Mouse (Mus musculus): ENCODE measurements around the gene Sec1. TPM values are rescaled to one million over a fixed set of nuclear protein-coding genes. Genes with fewer than 3 reads are reported as not detected.

Sec1 gene
- polyA plus RNA-seq, 1 experiment from 2014 or later = 0.24 TPM

- no peak overlapping the region for H3K27ac ChIP-seq (ENCODE audit: low read depth, low read length)
- H3K4me1 ChIP-seq (ENCODE audit: control insufficient read depth, insufficient read depth, low read length) = peaks cover 37% of the 10 kb centered on the region
- 94% methylated on average over 20 of the region's 20 CpGs for WGBS (ENCODE audit: insufficient replicate concordance)
- no peak overlapping the region for H3K4me2 ChIP-seq
- no peak overlapping the region for H3K9ac ChIP-seq (ENCODE audit: low read depth, low read length)
- no peaks in the 10 kb centered on the region for H3K9me3 ChIP-seq (replicated peaks; ENCODE audit: control insufficient read depth, low read length)
- ATAC-seq (replicated peaks; ENCODE audit: insufficient number of reproducible peaks, low FRiP score, low TSS enrichment) = no peak
- no peak overlapping the region for H3K4me3 ChIP-seq (ENCODE audit: low read depth, low read length)
- H3K36me3 ChIP-seq (ENCODE audit: control insufficient read depth, insufficient read depth, low read length) = peaks cover 23% of the 10 kb centered on the region
- no peaks in the 10 kb centered on the region for H3K27me3 ChIP-seq (ENCODE audit: control insufficient read depth, insufficient read depth, low read length)
Measured at GRCm38 (mm10) chr7:45710477-45711191, 16.4 kb upstream of the Sec1 start.

DNA sequence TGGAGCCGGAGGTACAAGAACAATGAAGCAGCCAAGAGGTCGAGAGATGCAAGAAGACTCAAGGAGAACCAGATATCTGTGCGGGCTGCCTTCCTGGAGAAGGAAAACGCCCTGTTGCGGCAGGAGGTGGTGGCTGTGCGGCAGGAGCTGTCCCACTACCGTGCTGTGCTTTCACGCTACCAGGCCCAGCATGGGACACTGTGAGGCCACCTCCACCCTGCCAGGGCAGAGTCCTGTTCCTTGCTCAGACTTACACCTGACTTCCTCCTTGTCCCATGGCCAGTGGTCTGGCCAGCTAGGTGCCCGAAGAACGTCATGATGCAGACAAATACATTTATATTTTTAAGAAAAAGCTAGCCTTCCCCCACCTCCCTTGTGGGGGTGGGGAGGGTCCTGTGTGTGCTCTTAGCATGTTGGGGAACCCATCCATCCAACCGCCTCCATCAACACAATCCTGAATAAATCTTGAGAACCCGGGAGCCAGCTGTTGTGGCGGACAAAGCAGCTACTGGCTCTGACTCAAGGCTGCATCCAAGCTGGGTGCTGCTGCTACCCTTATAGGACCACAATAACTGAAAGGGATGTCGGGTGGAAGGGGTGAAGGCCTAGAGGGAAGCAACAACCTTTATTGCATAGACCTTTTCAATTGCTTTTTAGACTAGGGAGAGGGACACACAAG, 15.6 kb upstream of the Sec1 start:
- 76% methylated on average over 14 of the region's 14 CpGs for WGBS (ENCODE audit: insufficient replicate concordance)
- ATAC-seq (replicated peaks; ENCODE audit: insufficient number of reproducible peaks, low FRiP score, low TSS enrichment) = no peak
- Histone ChIP-seq H3K4me1 (ENCODE audit: control insufficient read depth, insufficient read depth, low read length) (peaks cover 34% of the 10 kb centered on the region), H3K4me2 (no peak overlapping the region), H3K9me3 (replicated peaks; ENCODE audit: control insufficient read depth, low read length) (no peaks in the 10 kb centered on the region), H3K27ac (ENCODE audit: low read depth, low read length) (no peak overlapping the region), H3K27me3 (ENCODE audit: control insufficient read depth, insufficient read depth, low read length) (no peaks in the 10 kb centered on the region), H3K9ac (ENCODE audit: low read depth, low read length) (no peak overlapping the region), H3K4me3 (ENCODE audit: low read depth, low read length) (no peak overlapping the region), H3K36me3 (ENCODE audit: control insufficient read depth, insufficient read depth, low read length) (peaks cover 23% of the 10 kb centered on the region)

- Histone ChIP-seq H3K4me3 (ENCODE audit: low read depth, low read length) (no peak overlapping the region), H3K27ac (ENCODE audit: low read depth, low read length) (no peak overlapping the region), H3K9me3 (replicated peaks; ENCODE audit: control insufficient read depth, low read length) (no peaks in the 10 kb centered on the region), H3K4me1 (ENCODE audit: control insufficient read depth, insufficient read depth, low read length) (peaks cover 29% of the 10 kb centered on the region), H3K4me2 (no peak overlapping the region), H3K9ac (ENCODE audit: low read depth, low read length) (no peak overlapping the region), H3K27me3 (ENCODE audit: control insufficient read depth, insufficient read depth, low read length) (no peaks in the 10 kb centered on the region), H3K36me3 (ENCODE audit: control insufficient read depth, insufficient read depth, low read length) (peaks cover 23% of the 10 kb centered on the region)
- WGBS (ENCODE audit: insufficient replicate concordance) = 46% methylated on average over 6 of the region's 6 CpGs
- ATAC-seq (replicated peaks; ENCODE audit: insufficient number of reproducible peaks, low FRiP score, low TSS enrichment) = no peak
Measured at GRCm38 (mm10) chr7:45709036-45709435, 14.8 kb upstream of the Sec1 start.

DNA sequence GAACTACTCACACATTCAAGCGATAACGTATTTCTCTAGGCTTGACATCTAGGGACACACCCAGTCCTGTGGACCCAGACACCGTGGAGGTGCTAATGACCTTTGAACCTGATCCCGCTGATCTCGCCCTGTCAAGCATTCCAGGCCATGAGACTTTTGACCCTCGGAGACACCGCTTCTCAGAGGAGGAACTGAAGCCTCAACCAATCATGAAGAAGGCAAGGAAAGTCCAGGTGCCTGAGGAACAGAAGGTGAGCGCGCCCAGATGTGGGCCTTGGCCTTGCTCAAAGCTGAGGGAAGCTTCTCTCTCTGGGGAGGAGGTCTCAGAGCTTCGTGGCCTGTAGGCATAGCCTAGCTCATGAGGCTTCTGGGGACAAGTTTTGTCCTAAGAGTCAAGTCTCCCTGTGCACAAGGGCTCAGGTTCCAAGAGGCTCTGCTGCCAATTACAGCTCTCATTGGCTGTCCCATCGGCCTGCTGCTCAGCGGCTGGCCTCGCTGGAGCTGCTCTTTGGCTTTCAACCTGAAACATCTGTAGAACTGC, 14.1 kb upstream of the Sec1 start:
- Histone ChIP-seq H3K9ac (ENCODE audit: low read depth, low read length) (no peak overlapping the region; the same call in 1 of the 2 replicates), H3K4me2 (peak overlapping the region; percentile 97), H3K36me3 (ENCODE audit: control insufficient read depth, insufficient read depth, low read length) (peaks cover 22% of the 10 kb centered on the region), H3K4me1 (ENCODE audit: control insufficient read depth, insufficient read depth, low read length) (peaks cover 33% of the 10 kb centered on the region), H3K27ac (ENCODE audit: low read depth, low read length) (no peak overlapping the region), H3K9me3 (replicated peaks; ENCODE audit: control insufficient read depth, low read length) (no peaks in the 10 kb centered on the region), H3K27me3 (ENCODE audit: control insufficient read depth, insufficient read depth, low read length) (no peaks in the 10 kb centered on the region), H3K4me3 (ENCODE audit: low read depth, low read length) (no peak overlapping the region)
- no peak for ATAC-seq (replicated peaks; ENCODE audit: insufficient number of reproducible peaks, low FRiP score, low TSS enrichment)
- 43% methylated on average over 13 of the region's 13 CpGs for WGBS (ENCODE audit: insufficient replicate concordance)

DNA sequence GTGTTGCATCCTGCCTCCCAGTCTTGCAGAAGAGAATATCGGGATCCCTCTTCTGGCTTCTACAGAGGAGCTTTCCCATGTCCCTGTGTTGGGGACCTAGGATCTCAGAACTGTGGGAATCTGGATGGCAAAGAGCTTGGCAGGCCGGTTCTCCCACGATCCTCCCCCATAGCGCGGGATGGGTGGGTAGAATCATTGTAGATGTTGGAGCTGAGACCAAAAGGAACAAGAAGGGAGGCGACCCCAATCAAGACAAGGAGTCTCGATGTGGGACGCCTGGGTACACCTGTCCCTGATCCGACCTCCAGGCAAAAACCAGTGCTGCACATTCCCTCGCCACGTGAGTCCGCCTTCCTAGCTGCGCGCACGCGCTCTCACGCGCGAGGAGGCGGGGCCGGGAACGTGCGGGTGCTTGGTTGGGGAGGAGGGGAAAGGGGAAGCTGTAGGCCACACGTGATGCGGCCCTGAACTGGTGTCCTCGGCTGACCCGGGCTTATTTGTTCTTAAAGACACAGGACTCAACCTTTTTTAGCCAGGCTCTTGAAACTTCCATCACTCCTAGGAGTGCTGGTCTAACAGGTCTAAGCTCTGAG, 13.3 kb upstream of the Sec1 start:
- ATAC-seq (replicated peaks; ENCODE audit: insufficient number of reproducible peaks, low FRiP score, low TSS enrichment) = no peak
- 0% methylated on average over 27 of the region's 27 CpGs for WGBS (ENCODE audit: insufficient replicate concordance)
- peak overlapping the region; percentile 47; the same call in 1 of the 2 replicates for H3K9ac ChIP-seq (ENCODE audit: low read depth, low read length)

DNA sequence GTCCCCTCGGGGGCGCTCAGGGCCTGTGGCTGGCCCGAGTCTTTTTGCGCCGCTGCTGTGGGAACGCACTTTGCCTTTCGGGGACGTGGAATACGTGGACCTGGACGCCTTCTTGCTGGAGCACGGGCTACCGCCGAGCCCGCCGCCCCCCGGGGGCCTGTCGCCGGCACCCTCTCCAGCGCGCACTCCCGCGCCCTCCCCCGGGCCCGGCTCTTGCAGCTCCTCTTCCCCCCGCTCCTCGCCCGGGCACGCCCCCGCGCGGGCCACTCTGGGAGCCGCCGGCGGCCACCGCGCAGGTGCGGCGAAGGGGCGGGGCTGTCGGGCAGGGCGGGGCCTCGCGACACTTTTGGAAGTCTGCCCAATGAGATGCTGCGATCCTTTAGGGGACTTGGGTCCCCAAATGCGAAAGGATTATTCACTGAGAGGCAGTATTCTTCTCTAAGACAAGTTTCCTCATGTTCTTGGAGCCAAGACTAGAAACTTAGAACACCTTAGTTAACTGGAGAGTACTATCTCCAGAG, 12.6 kb upstream of the Sec1 start:
- H3K27ac ChIP-seq (ENCODE audit: low read depth, low read length) = peak overlapping the region; percentile 77
- ATAC-seq (replicated peaks; ENCODE audit: insufficient number of reproducible peaks, low FRiP score, low TSS enrichment) = peak; percentile 29; the same call in 1 of the 2 replicates
- peak overlapping the region; percentile 86 for H3K9ac ChIP-seq (ENCODE audit: low read depth, low read length)
- no peaks in the 10 kb centered on the region for H3K9me3 ChIP-seq (replicated peaks; ENCODE audit: control insufficient read depth, low read length)
- peak overlapping the region; percentile 97 for H3K4me2 ChIP-seq
- peaks cover 33% of the 10 kb centered on the region for H3K4me1 ChIP-seq (ENCODE audit: control insufficient read depth, insufficient read depth, low read length)
- peaks cover 6% of the 10 kb centered on the region for H3K36me3 ChIP-seq (ENCODE audit: control insufficient read depth, insufficient read depth, low read length)
- H3K27me3 ChIP-seq (ENCODE audit: control insufficient read depth, insufficient read depth, low read length) = no peaks in the 10 kb centered on the region
- WGBS (ENCODE audit: insufficient replicate concordance) = 3% methylated on average over 45 of the region's 45 CpGs
- peak overlapping the region; percentile 71 for H3K4me3 ChIP-seq (ENCODE audit: low read depth, low read length)

More for the DNA sequence above, 13.3 kb upstream of the Sec1 start:
- H3K4me2 ChIP-seq = peak overlapping the region; percentile 97
- H3K36me3 ChIP-seq (ENCODE audit: control insufficient read depth, insufficient read depth, low read length) = peaks cover 13% of the 10 kb centered on the region
- peak overlapping the region; percentile 71 for H3K4me3 ChIP-seq (ENCODE audit: low read depth, low read length)
- peak overlapping the region; percentile 77 for H3K27ac ChIP-seq (ENCODE audit: low read depth, low read length)
- H3K4me1 ChIP-seq (ENCODE audit: control insufficient read depth, insufficient read depth, low read length) = peaks cover 33% of the 10 kb centered on the region
- no peaks in the 10 kb centered on the region for H3K9me3 ChIP-seq (replicated peaks; ENCODE audit: control insufficient read depth, low read length)
- H3K27me3 ChIP-seq (ENCODE audit: control insufficient read depth, insufficient read depth, low read length) = no peaks in the 10 kb centered on the region

GRCm38 (mm10) chr7:45705873-45706281, 11.7 kb upstream of the Sec1 start:
- H3K36me3 ChIP-seq (ENCODE audit: control insufficient read depth, insufficient read depth, low read length) = peaks cover 3% of the 10 kb centered on the region; the same call in 1 of the 2 replicates
- 0 out of 2 replicates have a peak, but pooled peaks have one; percentile 20 for ATAC-seq (replicated peaks; ENCODE audit: insufficient number of reproducible peaks, low FRiP score, low TSS enrichment)

DNA sequence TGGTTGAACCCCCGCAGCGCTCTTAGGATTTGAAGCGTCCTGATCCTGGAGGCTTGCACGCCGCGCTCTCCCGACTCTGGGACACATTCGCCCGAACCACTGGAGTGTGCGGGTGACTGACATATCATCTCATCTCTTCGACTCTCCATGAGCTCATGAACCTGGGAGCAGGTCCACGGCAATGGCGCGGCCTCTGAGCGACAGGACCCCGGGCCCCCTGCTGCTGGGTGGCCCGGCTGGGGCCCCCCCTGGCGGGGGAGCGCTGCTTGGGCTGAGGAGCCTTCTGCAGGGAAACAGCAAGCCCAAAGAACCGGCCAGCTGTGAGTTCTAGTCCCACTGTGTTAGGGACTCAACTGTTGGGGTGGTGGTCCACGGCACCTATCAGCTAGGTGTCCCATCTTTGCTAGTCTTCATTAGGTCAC, 11.3 kb upstream of the Sec1 start:
- Histone ChIP-seq H3K4me2 (peak overlapping the region; percentile 97), H3K36me3 (ENCODE audit: control insufficient read depth, insufficient read depth, low read length) (peaks cover under 1% of the 10 kb centered on the region; the same call in 1 of the 2 replicates), H3K9me3 (replicated peaks; ENCODE audit: control insufficient read depth, low read length) (no peaks in the 10 kb centered on the region), H3K27ac (ENCODE audit: low read depth, low read length) (peak overlapping the region; percentile 79), H3K27me3 (ENCODE audit: control insufficient read depth, insufficient read depth, low read length) (peaks cover 3% of the 10 kb centered on the region), H3K4me1 (ENCODE audit: control insufficient read depth, insufficient read depth, low read length) (peaks cover 35% of the 10 kb centered on the region), H3K9ac (ENCODE audit: low read depth, low read length) (peak overlapping the region; percentile 62), H3K4me3 (ENCODE audit: low read depth, low read length) (peak overlapping the region; percentile 71)
- under 1% methylated on average over 21 of the region's 21 CpGs for WGBS (ENCODE audit: insufficient replicate concordance)
- ATAC-seq (replicated peaks; ENCODE audit: insufficient number of reproducible peaks, low FRiP score, low TSS enrichment) = no peak

More at GRCm38 (mm10) chr7:45705873-45706281, 11.7 kb upstream of the Sec1 start:
- H3K9ac ChIP-seq (ENCODE audit: low read depth, low read length) = peak overlapping the region; percentile 86
- H3K4me3 ChIP-seq (ENCODE audit: low read depth, low read length) = peak overlapping the region; percentile 71
- peak overlapping the region; percentile 97 for H3K4me2 ChIP-seq
- WGBS (ENCODE audit: insufficient replicate concordance) = under 1% methylated on average over 7 of the region's 7 CpGs
- peak overlapping the region; percentile 79 for H3K27ac ChIP-seq (ENCODE audit: low read depth, low read length)
- H3K9me3 ChIP-seq (replicated peaks; ENCODE audit: control insufficient read depth, low read length) = no peaks in the 10 kb centered on the region
- peaks cover 33% of the 10 kb centered on the region for H3K4me1 ChIP-seq (ENCODE audit: control insufficient read depth, insufficient read depth, low read length)
- no peaks in the 10 kb centered on the region for H3K27me3 ChIP-seq (ENCODE audit: control insufficient read depth, insufficient read depth, low read length)

Data from heart, embryonic 11.5 days (tissue).